Mouse (Mus musculus): ENCODE results near the gene Gpr45.

DNA sequence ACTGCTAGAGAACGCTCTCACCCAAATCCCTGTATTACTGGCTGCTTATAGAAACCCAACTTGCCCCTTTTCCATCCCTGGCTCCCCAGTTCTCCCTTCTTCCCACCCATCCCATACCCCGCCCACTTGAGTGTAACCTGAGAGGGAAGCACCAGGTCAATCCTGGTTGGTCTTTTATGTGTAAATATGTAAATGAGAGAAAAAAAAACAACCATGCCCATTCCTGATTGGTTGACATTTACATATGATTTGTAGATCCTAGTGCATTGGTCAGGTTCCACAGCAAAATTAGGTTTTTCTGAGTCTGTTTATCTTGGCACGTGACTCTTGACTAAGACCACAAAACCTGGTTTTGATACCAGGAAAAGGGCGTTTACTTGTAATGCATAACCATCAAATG is 34.8 kb upstream of the Gpr45 start:
- TF ChIP-seq MYOG (IDR thresholded peaks at IDR 0.05; ENCODE audit: control insufficient read depth in 1 of 3, insufficient read depth in 1 of 3, insufficient read length in 2 of 3, low read depth in 2 of 3): no peak
- TF ChIP-seq POLR2A (IDR thresholded peaks at IDR 0.05; ENCODE audit: insufficient read length, low read depth): no peak
- TF ChIP-seq POLR2AphosphoS2 (IDR thresholded peaks at IDR 0.05; ENCODE audit: insufficient read length, low read depth): no peak
- no peak for TF ChIP-seq MYOD1 (IDR thresholded peaks at IDR 0.05; ENCODE audit: control insufficient read depth in 1 of 3, insufficient read length in 2 of 3, low read depth in 2 of 3)
- no peak for TF ChIP-seq CEBPB (IDR thresholded peaks at IDR 0.05; ENCODE audit: insufficient read depth, poor library complexity, severe bottlenecking)
- TF ChIP-seq TCF12 (IDR thresholded peaks at IDR 0.05; ENCODE audit: insufficient read depth, poor library complexity, severe bottlenecking): no peak

Measured in myocyte (in vitro differentiated cells).